Mouse (Mus musculus): Measurements from ENCODE around the gene Mdc1. TPM values are rescaled to one million over a fixed set of nuclear protein-coding genes. Genes with fewer than 3 reads are reported as not detected.

Gene Mdc1
- total RNA-seq, 2 experiments from 2014 or later, result 16.9 to 18.4 TPM

DNA sequence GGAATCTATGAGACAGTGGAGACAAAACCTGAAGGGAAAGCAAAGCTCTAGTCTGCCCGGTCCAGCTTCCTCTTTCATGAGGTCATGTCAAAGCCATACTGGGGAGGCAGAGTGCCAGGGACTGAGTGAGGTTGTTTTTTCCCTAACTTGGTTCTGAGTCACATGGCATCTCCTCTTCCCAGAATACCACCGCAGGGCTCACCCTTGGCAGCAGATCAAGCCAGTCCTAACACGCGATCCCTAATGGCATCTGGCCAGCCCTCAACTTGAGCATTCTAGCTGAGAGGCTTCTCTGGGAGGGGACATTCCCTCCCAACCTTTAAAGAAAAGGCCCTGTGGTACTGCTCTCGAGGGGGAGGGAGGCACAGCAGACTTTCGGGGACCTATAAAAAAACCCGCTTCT lies 28.1 kb upstream of the Mdc1 start:
- no peak for DNase-seq (ENCODE audit: low spot score in 2 of 2)
- Histone ChIP-seq H3K27ac (peak overlapping the region; percentile 59), H3K4me3 (no peak overlapping the region)
- TF ChIP-seq CTCF (conservative IDR thresholded peaks at IDR 0.05), result no peak

DNA sequence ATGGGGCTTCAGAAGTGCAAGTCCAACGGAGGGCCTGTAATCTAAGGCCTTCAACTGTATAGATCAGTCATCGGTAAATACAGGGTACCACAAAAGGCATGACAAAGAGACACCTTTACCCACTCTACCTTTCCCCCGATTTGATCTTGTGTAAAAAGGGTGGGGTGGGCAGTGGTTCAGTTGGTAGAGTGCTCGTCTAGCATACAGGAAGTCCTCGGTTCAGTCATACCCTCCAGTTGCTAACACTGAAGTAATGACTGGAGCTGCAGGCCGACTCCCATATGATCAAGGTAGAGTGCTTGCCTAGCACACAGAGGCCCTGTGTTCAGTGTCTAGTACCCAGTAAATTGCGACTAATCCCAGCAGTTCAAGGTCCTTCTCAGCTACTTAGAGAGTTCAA lies 27.7 kb upstream of the Mdc1 start:
- H3K4me3 ChIP-seq, result no peak overlapping the region
- no peak for DNase-seq (ENCODE audit: low spot score in 2 of 2)
- peak overlapping the region; percentile 59 for H3K27ac ChIP-seq
- no peak for TF ChIP-seq CTCF (conservative IDR thresholded peaks at IDR 0.05)

DNA sequence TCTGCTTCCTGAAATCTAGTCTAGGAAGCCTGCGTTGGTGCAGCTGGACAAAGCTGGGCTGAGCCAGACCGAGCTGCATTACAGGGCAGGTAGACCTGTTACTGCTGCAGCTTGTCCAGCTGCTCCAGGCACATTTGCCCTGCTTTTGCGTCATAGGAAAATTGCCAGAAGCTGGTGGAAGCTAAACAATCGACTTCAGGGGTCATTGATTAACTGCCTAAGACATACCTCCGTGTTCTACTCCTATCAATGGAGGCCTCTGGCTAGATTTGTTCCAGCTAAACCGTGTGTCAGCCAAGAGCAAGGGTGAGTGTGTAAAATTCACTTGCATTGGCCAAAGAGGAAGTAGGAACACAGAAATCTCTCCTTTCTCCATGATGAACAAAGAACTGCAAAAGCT lies 26.6 kb upstream of the Mdc1 start:
- Histone ChIP-seq H3K4me3 (no peak overlapping the region), H3K27ac (no peak overlapping the region)
- no peak for DNase-seq (ENCODE audit: low spot score in 2 of 2)
- TF ChIP-seq CTCF (conservative IDR thresholded peaks at IDR 0.05), result no peak

DNA sequence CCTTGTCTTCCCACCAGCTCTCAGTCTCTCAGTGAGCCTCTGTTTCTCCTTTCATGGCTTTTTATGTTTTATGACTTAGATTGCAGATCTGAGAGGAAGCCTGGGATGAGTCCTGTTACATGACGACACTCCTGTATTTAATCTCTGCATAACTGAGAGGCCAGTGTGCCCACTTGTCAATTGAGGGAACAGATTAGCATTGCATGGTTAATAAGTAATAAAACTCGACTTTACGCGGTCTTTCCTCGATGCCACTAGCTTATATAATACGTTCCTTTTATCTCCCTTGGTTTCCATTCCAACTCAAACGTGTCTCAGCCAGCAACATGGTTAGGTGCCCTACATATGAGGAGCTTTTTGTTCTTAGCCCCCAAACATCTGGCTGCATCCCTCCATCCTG lies 25.5 kb upstream of the Mdc1 start:
- TF ChIP-seq CTCF (conservative IDR thresholded peaks at IDR 0.05), result no peak
- no peak overlapping the region for H3K27ac ChIP-seq
- H3K4me3 ChIP-seq, result no peak overlapping the region
- no peak for DNase-seq (ENCODE audit: low spot score in 2 of 2)

DNA sequence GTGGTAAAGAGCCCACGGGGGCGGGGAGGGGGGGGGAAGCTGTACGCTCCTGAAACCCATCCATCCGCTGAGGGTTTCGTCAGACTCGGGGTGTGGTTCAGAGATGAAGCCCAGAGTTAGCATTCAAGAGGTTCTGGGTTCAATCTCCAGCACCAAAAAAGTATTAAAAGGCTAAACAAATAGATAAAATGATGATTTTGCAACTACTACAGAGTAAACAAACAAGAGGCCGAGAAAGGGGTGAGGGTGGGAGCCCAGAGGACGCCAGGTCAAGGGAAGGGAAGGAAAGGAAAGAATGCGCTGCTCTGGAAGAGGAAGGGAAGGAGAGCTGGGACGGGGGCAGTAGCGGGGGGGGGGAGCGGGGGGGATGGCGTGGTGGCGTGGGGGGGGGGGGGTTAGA lies 24.6 kb upstream of the Mdc1 start:
- H3K27ac ChIP-seq, result no peak overlapping the region
- no peak overlapping the region for H3K4me3 ChIP-seq
- TF ChIP-seq CTCF (conservative IDR thresholded peaks at IDR 0.05), result no peak
- no peak for DNase-seq (ENCODE audit: low spot score in 2 of 2)

DNA sequence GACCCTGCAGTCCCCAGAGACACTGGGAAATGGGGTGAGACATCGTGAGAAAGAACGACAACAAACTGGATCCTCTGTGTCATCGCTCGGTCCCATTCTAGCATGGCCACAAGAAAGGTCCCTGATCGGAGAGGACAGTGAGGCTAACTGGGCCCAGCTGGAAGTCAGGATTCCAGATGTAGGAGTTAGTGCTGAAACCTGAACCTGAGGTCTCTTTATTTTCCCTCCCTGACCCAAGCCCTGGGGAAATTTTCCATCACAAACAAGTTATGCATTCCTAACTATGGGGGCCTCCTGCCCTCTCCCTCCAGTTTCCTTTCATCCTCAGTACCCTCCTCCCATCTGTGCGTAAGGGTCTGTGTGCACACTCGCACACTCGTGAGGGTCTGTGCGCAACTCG lies 24.1 kb upstream of the Mdc1 start:
- Histone ChIP-seq H3K27ac (no peak overlapping the region), H3K4me3 (no peak overlapping the region)
- TF ChIP-seq CTCF (conservative IDR thresholded peaks at IDR 0.05), result no peak
- DNase-seq (ENCODE audit: low spot score in 2 of 2), result no peak

DNA sequence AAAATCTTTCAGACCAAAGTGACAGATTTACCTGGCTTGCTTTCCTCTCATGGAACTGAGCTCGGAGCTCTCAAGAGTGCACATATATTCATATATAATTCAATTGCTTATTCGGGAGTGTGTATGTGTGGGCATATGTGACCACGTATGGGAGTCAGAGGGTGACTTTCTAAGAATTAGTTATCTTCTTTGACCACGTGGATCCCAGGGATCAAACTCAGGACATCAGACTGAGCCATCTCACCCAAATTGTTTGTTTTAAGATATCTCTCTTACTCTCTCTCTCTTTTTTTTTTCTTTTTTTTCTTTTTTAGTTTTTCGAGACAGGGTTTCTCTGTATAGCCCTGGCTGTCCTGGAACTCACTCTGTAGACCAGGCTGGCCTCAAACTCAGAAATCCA lies 21.2 kb upstream of the Mdc1 start:
- no peak for TF ChIP-seq CTCF (conservative IDR thresholded peaks at IDR 0.05)
- Histone ChIP-seq H3K27ac (no peak overlapping the region), H3K4me3 (no peak overlapping the region)
- no peak for DNase-seq (ENCODE audit: low spot score in 2 of 2)

DNA sequence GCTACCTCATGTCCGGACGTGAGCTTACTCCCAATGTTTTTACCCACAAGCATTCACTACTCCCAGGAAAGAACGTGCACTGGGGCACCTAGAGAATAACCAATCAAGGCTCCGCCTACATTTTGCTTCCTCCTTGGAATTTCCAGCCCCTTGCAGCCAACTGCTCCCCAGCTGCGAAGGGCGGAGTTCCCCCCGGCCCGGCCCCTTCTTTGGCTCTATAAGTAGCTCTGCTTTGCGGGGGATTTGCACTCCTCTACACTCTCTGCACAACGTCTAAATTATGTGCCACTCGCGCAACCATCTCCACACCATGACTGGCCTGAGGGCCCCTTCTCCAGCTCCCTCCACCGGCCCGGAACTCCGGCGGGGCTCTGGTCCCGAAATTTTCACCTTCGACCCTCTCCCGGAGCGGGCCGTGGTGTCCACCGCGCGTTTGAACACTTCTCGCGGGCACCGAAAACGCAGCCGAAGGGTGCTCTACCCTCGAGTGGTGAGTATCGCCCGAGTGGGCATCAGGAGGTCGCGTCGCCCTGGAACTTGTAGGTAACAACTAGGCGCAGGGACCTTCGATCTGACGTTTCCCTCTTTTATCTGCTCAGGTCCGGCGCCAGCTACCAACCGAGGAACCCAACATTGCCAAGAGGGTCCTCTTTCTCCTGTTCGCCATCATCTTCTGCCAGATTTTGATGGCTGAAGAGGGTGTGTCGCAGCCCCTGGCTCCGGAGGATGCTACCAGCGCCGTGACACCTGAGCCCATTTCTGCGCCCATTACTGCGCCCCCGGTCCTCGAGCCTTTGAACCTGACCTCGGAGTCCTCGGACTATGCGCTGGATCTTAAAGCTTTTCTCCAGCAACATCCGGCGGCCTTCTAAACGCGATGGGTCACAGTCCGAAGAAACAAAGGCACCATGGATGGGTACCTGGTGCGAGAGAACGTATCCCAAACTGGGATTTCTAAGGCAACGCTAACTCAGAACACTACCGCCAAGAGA lies 19.6 kb upstream of the Mdc1 start, which contains the start of gene Ier3:
Ier3 (plus strand) TSS at position 246 of the 992 bp plus-strand sequence.
- TF ChIP-seq CTCF (conservative IDR thresholded peaks at IDR 0.05), result no peak
- peak within 1 kb of the TSS; percentile 91 for H3K27ac ChIP-seq
- peak in 1 of 2 experiments; percentile 53 for DNase-seq (ENCODE audit: low spot score in 2 of 2)
- H3K4me3 ChIP-seq, result peak within 1 kb of the TSS; percentile 92

DNA sequence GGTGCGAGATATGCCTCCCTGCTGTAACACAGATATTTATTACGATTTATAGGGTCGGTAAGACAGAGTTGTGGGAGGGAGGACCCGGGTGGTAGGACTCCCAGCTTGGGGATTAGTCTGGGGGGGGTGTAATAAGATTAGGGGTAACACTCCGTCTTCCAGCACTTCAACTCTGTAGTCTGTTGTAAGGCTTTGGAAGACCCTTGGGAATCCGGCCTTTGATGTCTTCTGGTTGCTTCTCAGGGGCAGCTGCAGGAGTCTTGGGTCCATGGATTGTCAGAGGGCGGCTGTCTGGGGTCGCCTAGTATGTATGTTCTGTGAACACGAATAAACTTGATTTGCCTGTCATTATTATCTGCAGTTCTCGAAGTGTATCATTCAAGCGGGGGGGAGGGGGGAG lies 18.8 kb upstream of the Mdc1 start:
- TF ChIP-seq CTCF (conservative IDR thresholded peaks at IDR 0.05), result no peak
- H3K4me3 ChIP-seq, result peak overlapping the region; percentile 92

DNA sequence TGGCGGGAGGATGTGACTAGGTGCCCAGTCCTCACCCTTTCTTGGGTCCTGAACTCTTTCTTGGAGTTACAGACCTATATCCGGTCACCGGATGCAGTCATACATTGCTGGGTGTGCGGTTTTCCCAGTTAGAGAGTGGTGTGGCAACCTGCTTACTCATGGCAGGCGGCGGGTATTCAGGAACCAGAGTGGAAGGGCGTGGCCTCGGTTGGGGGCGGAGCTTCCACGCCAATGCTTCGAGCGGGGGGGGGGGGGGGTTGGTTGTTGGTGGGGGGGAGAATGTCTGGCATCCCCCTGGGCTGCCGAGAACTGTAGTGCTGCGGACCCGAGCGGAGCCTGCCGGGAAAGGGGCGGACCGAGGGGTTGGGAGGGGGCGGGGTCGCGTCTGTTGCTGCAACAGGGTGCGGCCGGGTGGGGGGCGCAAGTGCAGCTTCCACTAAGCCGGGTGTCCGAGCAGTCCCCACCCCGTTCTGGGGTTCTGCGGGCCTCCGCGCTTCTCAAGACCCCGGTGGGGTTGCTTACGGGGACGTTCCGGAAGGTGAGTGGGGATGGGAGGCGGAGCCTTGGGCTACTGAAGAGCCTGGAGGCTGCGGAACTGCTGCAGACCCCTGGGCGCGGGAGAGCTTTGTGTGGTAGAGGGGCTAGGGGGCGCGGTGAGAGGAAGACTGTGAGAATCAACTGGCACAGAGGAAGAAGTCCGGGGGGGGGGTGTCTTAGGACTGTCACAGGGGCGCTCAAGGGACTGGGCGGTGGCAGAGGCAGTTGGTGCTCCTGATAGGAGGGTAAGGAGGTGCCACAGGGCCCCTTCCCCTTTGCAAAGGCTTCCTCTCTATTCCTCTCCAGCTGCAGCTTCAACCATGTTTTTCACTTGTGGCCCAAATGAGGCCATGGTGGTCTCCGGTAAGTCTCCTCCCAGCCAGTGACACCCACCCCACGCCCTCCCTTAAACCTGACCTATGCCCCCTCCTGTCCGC lies 18.1 kb upstream of the Mdc1 start, which contains the start of gene Flot1:
Flot1 (plus strand) TSS at position 267 of the 974 bp plus-strand sequence.
- peak within 1 kb of the TSS; percentile 92 for H3K4me3 ChIP-seq
- TF ChIP-seq CTCF (conservative IDR thresholded peaks at IDR 0.05), result no peak
- DNase-seq (ENCODE audit: low spot score in 2 of 2), result peak in 1 of 2 experiments; percentile 68
- H3K27ac ChIP-seq, result peak within 1 kb of the TSS; percentile 91

More for the DNA sequence above, 18.8 kb upstream of the Mdc1 start:
- DNase-seq (ENCODE audit: low spot score in 2 of 2), result no peak
- peak overlapping the region; percentile 91 for H3K27ac ChIP-seq

DNA sequence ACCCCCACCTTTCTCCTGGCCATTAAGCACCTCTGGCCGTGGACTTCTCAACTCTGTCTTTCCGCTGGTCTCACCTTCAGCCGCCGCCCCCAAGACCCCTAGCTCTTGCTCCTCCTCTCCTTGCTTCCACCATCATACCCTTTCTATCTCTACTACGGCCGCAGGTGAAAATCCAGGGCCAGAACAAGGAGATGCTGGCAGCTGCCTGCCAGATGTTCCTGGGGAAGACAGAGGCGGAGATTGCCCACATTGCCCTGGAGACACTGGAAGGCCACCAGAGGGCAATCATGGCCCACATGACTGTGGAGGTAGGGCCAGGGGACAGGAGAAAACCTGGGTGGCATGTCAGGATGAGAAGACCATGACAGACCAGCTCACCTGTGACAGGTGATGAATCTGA lies 16.9 kb upstream of the Mdc1 start:
- DNase-seq (ENCODE audit: low spot score in 2 of 2), result no peak
- Histone ChIP-seq H3K4me3 (no peak overlapping the region), H3K27ac (0 out of 2 replicates have a peak overlapping the region, but pooled peaks have one; percentile 91)
- peak; percentile 52 for TF ChIP-seq CTCF (conservative IDR thresholded peaks at IDR 0.05)

DNA sequence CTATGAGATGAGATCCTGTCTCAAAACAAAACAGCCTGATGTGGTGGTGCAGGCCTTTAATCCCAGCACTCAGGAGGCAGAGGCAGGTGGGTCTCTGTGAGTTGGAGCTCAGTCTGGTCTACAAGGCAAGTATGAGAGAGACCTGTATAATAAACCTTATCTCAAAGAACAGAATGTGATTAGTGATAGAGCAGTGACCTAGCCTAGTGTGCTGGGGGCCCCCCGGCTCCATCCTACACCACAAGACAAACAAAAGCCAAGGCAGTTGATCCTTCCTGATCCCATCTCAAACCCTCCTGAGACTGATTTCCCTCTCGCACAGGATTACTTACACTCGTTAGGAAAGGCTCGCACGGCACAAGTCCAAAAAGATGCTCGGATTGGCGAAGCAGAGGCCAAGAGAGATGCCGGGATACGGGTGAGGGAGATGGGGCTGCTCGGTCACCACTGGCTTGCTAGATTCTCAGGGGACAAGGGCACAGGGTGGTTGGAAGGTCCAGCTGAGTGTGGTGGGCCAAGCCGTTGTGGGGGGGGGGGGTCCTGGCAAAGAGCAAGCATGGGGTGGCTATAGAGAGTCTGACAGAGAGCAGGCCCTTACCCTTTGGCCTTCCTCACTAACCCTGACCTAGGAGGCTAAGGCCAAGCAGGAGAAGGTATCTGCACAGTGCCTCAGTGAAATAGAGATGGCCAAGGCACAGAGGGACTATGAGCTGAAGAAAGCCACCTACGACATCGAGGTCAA lies 16.0 kb upstream of the Mdc1 start:
- Histone ChIP-seq H3K27ac (no peak overlapping the region), H3K4me3 (no peak overlapping the region)
- no peak for DNase-seq (ENCODE audit: low spot score in 2 of 2)
- TF ChIP-seq CTCF (conservative IDR thresholded peaks at IDR 0.05), result no peak
